Mouse (Mus musculus): ENCODE measurements around the gene Dpagt1. TPM values are rescaled to one million over a fixed set of nuclear protein-coding genes. Genes with fewer than 3 reads are reported as not detected.
"Not testable (repeated sequence)": the region's sequence is repeated elsewhere in the genome, so short reads cannot be mapped to it uniquely, and the experiment has no call there.

The Dpagt1 gene
- polyA plus RNA-seq, 1 experiment from 2014 or later, result 38.4 TPM

- no peak overlapping the region for H3K4me2 ChIP-seq
- no peak overlapping the region for H3K27ac ChIP-seq
- H3K36me3 ChIP-seq, result peaks cover 68% of the 10 kb centered on the region
- H3K4me3 ChIP-seq, result no peak overlapping the region; the same call in 1 of the 2 replicates
- 0 out of 2 replicates have a peak, but pooled peaks cover 8% of the 10 kb centered on the region for H3K9me3 ChIP-seq
- 95% methylated on average over 13 of the region's 13 CpGs for WGBS
- no peaks in the 10 kb centered on the region for H3K27me3 ChIP-seq
- ATAC-seq (ENCODE audit: insufficient number of reproducible peaks, insufficient read depth, low FRiP score, low TSS enrichment, low read depth), result no peak
- H3K4me1 ChIP-seq, result peaks cover 17% of the 10 kb centered on the region
- H3K9ac ChIP-seq, result no peak overlapping the region
These were observed 7.3 kb downstream of the Dpagt1 start for GRCm38 (mm10) chr9:44332918-44333638.

- Histone ChIP-seq H3K9me3 (0 out of 2 replicates have a peak, but pooled peaks cover 8% of the 10 kb centered on the region), H3K27ac (peak within 1 kb of the TSS; percentile 97), H3K4me2 (peak within 1 kb of the TSS; percentile 66), H3K4me1 (peaks cover 17% of the 10 kb centered on the region), H3K4me3 (peak within 1 kb of the TSS; percentile 93), H3K36me3 (peaks cover 69% of the 10 kb centered on the region), H3K9ac (peak within 1 kb of the TSS; percentile 98), H3K27me3 (no peaks in the 10 kb centered on the region)
- WGBS, result under 1% methylated on average over 91 of the region's 91 CpGs
- ATAC-seq (ENCODE audit: insufficient number of reproducible peaks, insufficient read depth, low FRiP score, low TSS enrichment, low read depth), result peak; percentile 96
These were observed 8.8 kb downstream of the Dpagt1 start, which contains the start of gene H2afx for GRCm38 (mm10) chr9:44334396-44335330. Gene H2afx, plus strand, starts transcription at chr9:44334694.

DNA sequence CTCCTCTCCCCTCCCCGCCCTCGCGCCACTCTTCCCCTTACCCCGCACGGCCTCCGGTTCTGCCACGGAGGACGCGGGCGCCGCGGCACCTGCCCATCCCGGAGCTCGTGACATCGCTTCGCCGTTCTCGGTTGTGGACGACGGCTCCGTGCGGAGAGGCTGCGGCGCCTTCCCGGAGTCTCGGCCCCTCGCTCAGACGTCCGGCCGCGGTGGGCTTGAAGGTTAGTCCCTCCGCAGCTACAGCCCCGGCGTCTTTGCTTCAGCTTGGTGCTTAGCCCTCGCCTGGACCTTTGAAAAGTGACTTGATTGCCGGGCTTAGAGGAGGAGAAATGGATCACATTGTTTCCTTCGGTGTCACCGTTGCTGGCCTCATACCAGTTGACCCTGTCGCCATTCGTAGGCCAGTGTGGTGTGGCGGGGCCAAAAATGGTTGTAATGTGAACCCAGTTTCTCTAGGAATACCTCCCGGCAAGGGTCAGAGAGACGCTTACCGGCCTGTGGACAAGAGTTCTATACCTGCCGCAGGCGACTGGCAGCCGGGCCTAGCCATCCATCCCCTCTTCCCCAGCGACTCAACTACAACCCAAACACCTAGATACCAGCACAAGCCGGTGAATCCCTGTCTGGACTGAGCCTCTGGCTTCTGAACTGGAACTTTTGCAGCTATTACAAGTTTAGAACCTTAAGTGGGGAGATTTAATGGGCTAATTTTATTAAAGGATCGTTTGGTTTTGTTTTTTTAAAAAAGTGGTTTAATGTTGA is 9.7 kb downstream of the Dpagt1 start:
- H3K27ac ChIP-seq, result peak overlapping the region; percentile 97
- H3K36me3 ChIP-seq, result peaks cover 66% of the 10 kb centered on the region
- peaks cover 17% of the 10 kb centered on the region for H3K4me1 ChIP-seq
- ATAC-seq (ENCODE audit: insufficient number of reproducible peaks, insufficient read depth, low FRiP score, low TSS enrichment, low read depth), result no peak
- 0 out of 2 replicates have a peak, but pooled peaks cover 8% of the 10 kb centered on the region for H3K9me3 ChIP-seq
- H3K27me3 ChIP-seq, result no peaks in the 10 kb centered on the region
- H3K9ac ChIP-seq, result peak overlapping the region; percentile 98
- H3K4me2 ChIP-seq, result peak overlapping the region; percentile 66
- H3K4me3 ChIP-seq, result peak overlapping the region; percentile 93
- under 1% methylated on average over 50 of the region's 50 CpGs for WGBS

- no peak for ATAC-seq (ENCODE audit: insufficient number of reproducible peaks, insufficient read depth, low FRiP score, low TSS enrichment, low read depth)
- Histone ChIP-seq H3K36me3 (peaks cover 66% of the 10 kb centered on the region), H3K4me3 (peak overlapping the region; percentile 93), H3K4me1 (peaks cover 17% of the 10 kb centered on the region), H3K9me3 (0 out of 2 replicates have a peak, but pooled peaks cover 8% of the 10 kb centered on the region), H3K27ac (peak overlapping the region; percentile 97; the same call in 1 of the 2 replicates), H3K9ac (peak overlapping the region; percentile 98), H3K27me3 (no peaks in the 10 kb centered on the region), H3K4me2 (peak overlapping the region; percentile 66)
- 1% methylated on average over 5 of the region's 5 CpGs for WGBS
These were observed 10.2 kb downstream of the Dpagt1 start for GRCm38 (mm10) chr9:44336093-44336406.

DNA sequence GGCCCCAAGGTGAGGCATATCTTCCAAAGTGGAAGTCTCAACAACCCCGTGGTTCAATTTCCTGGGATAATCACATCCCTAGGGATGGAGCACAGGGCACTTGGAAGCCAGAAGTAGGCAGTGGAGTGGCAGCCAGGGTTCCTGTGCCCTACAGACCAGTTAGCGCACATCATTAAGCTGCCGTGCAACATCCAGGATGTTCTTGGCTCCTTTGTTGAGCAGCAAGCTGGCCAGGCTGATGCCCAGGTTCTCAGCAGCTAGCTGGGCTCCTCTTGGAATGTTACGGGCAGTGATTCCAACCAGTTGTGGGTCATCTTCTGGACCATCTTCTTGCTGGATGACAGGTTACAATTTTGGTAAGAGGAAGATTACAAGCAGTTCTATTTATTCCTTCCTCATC is 10.7 kb downstream of the Dpagt1 start:
- peak overlapping the region; percentile 93 for H3K4me3 ChIP-seq
- H3K27me3 ChIP-seq; ATAC-seq (ENCODE audit: insufficient number of reproducible peaks, insufficient read depth, low FRiP score, low TSS enrichment, low read depth); H3K9me3 ChIP-seq: not testable (repeated sequence)
- H3K27ac ChIP-seq, result 0 out of 2 replicates have a peak overlapping the region, but pooled peaks have one; percentile 22
- peaks cover 66% of the 10 kb centered on the region for H3K36me3 ChIP-seq
- peak overlapping the region; percentile 98 for H3K9ac ChIP-seq
- peak overlapping the region; percentile 66 for H3K4me2 ChIP-seq
- peaks cover 17% of the 10 kb centered on the region for H3K4me1 ChIP-seq
- 28% methylated on average over 4 of the region's 4 CpGs for WGBS

DNA sequence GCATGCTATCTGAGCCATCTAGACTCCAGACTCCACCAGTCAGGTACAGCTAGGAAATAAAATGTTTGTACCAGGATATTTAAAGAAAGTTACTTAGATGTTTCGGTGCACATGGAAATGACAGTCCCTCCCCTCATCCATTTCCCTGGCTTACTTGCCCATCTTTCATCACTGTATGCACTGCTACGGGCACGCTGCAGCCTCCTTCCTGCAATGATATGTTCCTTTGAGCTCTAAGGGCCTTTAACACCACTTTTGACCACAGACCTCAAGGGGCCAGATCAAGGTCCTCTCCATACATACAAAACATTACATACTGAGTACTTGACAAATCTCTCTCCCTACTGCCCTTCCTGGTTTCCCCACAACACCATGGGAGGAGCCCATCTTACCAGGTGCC is 11.1 kb downstream of the Dpagt1 start:
- H3K36me3 ChIP-seq, result peaks cover 66% of the 10 kb centered on the region
- ATAC-seq (ENCODE audit: insufficient number of reproducible peaks, insufficient read depth, low FRiP score, low TSS enrichment, low read depth), result no peak
- 65% methylated on average over 3 of the region's 3 CpGs for WGBS

DNA sequence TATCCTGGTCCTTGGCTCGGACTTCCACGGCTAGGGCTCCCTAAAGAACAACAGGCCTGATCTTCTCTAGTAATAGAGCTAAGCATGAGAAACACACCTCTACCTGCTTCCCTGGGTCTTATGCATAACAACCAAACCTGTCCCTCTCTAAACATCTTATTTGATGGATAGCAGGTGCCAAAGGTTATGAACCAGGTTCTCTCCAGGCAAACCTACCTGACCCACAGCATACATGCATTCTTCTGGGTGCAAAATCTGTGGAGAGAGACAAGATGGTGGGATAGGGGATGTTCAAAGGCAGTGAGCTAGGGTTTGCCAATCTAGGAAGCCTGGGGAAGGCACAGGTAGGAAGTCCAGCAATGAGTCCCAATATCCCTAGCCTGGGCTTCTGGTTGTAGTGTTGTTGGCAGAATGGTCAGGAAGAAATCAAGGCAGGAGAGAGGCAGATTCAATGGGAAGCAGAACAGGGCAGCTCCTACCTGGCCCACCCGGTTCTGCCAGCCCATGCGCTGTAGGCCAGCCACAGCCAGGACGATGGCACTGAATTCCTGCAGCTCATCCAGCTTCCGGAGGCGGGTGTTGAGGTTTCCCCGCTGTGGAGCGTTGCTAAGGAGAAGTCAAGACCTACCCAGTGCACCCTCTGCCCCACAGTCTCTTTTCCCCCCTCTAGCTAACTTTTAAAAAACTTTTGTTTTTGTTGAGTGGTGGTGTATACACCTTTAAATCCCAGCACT is 11.8 kb downstream of the Dpagt1 start:
- Histone ChIP-seq H3K4me2 (peak overlapping the region; percentile 66), H3K27me3 (no peaks in the 10 kb centered on the region), H3K4me3 (peak overlapping the region; percentile 93; the same call in 1 of the 2 replicates), H3K9me3 (0 out of 2 replicates have a peak, but pooled peaks cover 8% of the 10 kb centered on the region), H3K27ac (0 out of 2 replicates have a peak overlapping the region, but pooled peaks have one; percentile 41), H3K9ac (peak overlapping the region; percentile 98; the same call in 1 of the 2 replicates), H3K4me1 (peaks cover 22% of the 10 kb centered on the region), H3K36me3 (peaks cover 62% of the 10 kb centered on the region)
- whole genome bisulfite sequencing, result 72% methylated on average over 9 of the region's 9 CpGs
- ATAC-seq (ENCODE audit: insufficient number of reproducible peaks, insufficient read depth, low FRiP score, low TSS enrichment, low read depth), result no peak

More for the DNA sequence above, 11.1 kb downstream of the Dpagt1 start:
- Histone ChIP-seq H3K9ac (peak overlapping the region; percentile 98), H3K27ac (no peak overlapping the region), H3K4me3 (peak overlapping the region; percentile 93), H3K9me3 (0 out of 2 replicates have a peak, but pooled peaks cover 8% of the 10 kb centered on the region), H3K4me1 (peaks cover 17% of the 10 kb centered on the region), H3K4me2 (peak overlapping the region; percentile 66), H3K27me3 (no peaks in the 10 kb centered on the region)

GRCm38 (mm10) chr9:44338574-44338973 is 12.8 kb downstream of the Dpagt1 start:
- WGBS, result 83% methylated on average over 5 of the region's 5 CpGs
- H3K27ac ChIP-seq, result no peak overlapping the region
- H3K27me3 ChIP-seq, result no peaks in the 10 kb centered on the region
- peaks cover 31% of the 10 kb centered on the region for H3K4me1 ChIP-seq
- H3K9ac ChIP-seq, result no peak overlapping the region
- ATAC-seq (ENCODE audit: insufficient number of reproducible peaks, insufficient read depth, low FRiP score, low TSS enrichment, low read depth), result no peak
- H3K9me3 ChIP-seq, result 0 out of 2 replicates have a peak, but pooled peaks cover 4% of the 10 kb centered on the region
- H3K36me3 ChIP-seq, result peaks cover 52% of the 10 kb centered on the region
- H3K4me3 ChIP-seq, result no peak overlapping the region
- H3K4me2 ChIP-seq, result 0 out of 2 replicates have a peak overlapping the region, but pooled peaks have one; percentile 66

GRCm38 (mm10) chr9:44341487-44341886 is 15.7 kb downstream of the Dpagt1 start:
- ATAC-seq (ENCODE audit: insufficient number of reproducible peaks, insufficient read depth, low FRiP score, low TSS enrichment, low read depth), result no peak
- Histone ChIP-seq H3K36me3 (peaks cover 61% of the 10 kb centered on the region), H3K4me1 (peaks cover 32% of the 10 kb centered on the region), H3K4me2 (no peak overlapping the region), H3K27ac (no peak overlapping the region), H3K9me3 (no peaks in the 10 kb centered on the region), H3K27me3 (no peaks in the 10 kb centered on the region), H3K9ac (peak overlapping the region; percentile 44), H3K4me3 (0 out of 2 replicates have a peak overlapping the region, but pooled peaks have one; percentile 0)
- WGBS, result 90% methylated on average over 5 of the region's 5 CpGs

- ATAC-seq (ENCODE audit: insufficient number of reproducible peaks, insufficient read depth, low FRiP score, low TSS enrichment, low read depth), result no peak
- peaks cover 63% of the 10 kb centered on the region for H3K36me3 ChIP-seq
- 81% methylated on average over 3 of the region's 3 CpGs for WGBS
- peaks cover 25% of the 10 kb centered on the region for H3K4me1 ChIP-seq
- H3K4me3 ChIP-seq, result no peak overlapping the region
- no peaks in the 10 kb centered on the region for H3K9me3 ChIP-seq
- H3K27me3 ChIP-seq, result no peaks in the 10 kb centered on the region
- H3K4me2 ChIP-seq, result peak overlapping the region; percentile 72; the same call in 1 of the 2 replicates
- H3K27ac ChIP-seq, result no peak overlapping the region
- peak overlapping the region; percentile 44 for H3K9ac ChIP-seq
These were observed 16.4 kb downstream of the Dpagt1 start for GRCm38 (mm10) chr9:44342173-44342572.
